Mouse (Mus musculus): Measurements from ENCODE around the gene Dab1. TPM values are rescaled to one million over a fixed set of nuclear protein-coding genes. Genes with fewer than 3 reads are reported as not detected.

Dab1 gene
- polyA plus RNA-seq, 1 experiment from 2014 or later, result 77.5 TPM

DNA sequence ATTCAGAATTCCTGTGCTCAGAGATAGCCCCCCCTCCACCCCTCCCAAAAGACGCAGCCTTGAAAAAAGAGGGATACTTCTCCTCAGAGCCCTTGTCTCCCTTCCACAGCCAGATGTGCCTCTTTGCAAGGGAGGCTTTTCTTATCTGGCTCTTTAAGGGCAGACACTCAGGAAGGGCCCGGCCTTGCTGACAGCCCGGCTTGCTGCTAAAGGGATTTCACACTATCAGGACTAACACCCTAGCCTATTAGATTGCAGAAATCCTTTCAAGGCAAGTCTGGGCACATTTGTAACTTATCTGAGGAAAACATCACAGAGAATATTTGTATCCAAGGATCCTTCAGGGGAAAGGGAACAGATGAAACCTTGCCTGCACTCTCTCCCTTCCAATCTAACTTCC is 600.9 kb downstream of the Dab1 start:
- Histone ChIP-seq H3K36me3 (ENCODE audit: control insufficient read depth, insufficient read depth, low read length) (no peaks in the 10 kb centered on the region), H3K27ac (ENCODE audit: low read depth, low read length) (no peak overlapping the region), H3K27me3 (replicated peaks; ENCODE audit: control insufficient read depth, insufficient read depth, low read length) (no peaks in the 10 kb centered on the region), H3K9me3 (ENCODE audit: control insufficient read depth, low read length) (no peaks in the 10 kb centered on the region), H3K4me2 (ENCODE audit: low read length) (no peak overlapping the region), H3K4me3 (ENCODE audit: low read length) (no peak overlapping the region), H3K9ac (ENCODE audit: low read depth, low read length) (no peak overlapping the region), H3K4me1 (ENCODE audit: control insufficient read depth, insufficient read depth, low read depth, low read length) (peaks cover 7% of the 10 kb centered on the region)
- 61% methylated on average over 3 of the region's 3 CpGs for WGBS
- ATAC-seq, result no peak

DNA sequence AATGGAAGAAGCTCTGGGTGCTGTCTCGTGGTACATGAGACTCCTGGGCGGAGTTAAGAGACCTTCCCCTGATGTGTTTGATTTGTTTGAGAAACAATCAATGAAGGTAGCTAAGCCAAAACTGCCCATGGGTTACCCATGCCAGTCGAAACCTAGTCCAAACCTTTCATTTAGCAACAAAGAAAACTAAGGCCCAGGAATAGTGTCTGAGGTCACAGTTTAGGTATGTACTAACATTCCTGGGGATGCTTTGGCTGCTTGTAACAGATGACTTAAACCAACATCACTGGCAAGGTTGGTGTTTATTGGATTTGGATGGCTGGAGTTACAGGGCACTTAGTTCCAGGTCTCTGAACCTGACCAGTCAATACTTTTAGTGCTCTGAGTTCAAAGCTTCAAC is 610.1 kb downstream of the Dab1 start:
- no peaks in the 10 kb centered on the region for H3K36me3 ChIP-seq (ENCODE audit: control insufficient read depth, insufficient read depth, low read length)
- H3K27ac ChIP-seq (ENCODE audit: low read depth, low read length), result no peak overlapping the region
- no peaks in the 10 kb centered on the region for H3K9me3 ChIP-seq (ENCODE audit: control insufficient read depth, low read length)
- no peak for ATAC-seq
- no peaks in the 10 kb centered on the region for H3K4me1 ChIP-seq (ENCODE audit: control insufficient read depth, insufficient read depth, low read depth, low read length)
- H3K4me2 ChIP-seq (ENCODE audit: low read length), result no peak overlapping the region
- no peak overlapping the region for H3K9ac ChIP-seq (ENCODE audit: low read depth, low read length)
- WGBS, result 82% methylated on average over 3 of the region's 3 CpGs
- H3K4me3 ChIP-seq (ENCODE audit: low read length), result no peak overlapping the region
- no peaks in the 10 kb centered on the region; the same call in 1 of the 2 replicates for H3K27me3 ChIP-seq (replicated peaks; ENCODE audit: control insufficient read depth, insufficient read depth, low read length)

DNA sequence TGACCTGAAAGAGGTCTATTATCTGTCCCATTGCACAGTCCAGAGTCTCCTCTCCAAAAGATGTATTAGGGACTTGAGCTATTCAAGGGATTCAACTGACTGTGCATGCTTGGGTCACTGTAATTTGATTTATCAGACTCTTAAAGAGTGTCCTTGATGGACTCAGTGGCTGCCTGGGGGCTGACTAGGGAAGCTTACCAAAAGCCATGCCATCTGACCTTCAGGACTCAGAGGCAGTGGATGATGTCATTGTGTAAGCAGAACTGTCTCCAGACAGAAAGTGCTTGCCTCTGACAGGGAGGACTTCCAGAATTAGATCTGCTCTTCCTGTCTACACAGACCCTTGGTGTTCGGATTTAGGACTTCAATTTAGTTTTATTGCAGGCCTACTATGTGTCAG is 627.3 kb downstream of the Dab1 start:
- 79% methylated on average over 1 of the region's 1 CpGs for WGBS
- no peak overlapping the region for H3K9ac ChIP-seq (ENCODE audit: low read depth, low read length)
- H3K9me3 ChIP-seq (ENCODE audit: control insufficient read depth, low read length), result no peaks in the 10 kb centered on the region
- H3K4me3 ChIP-seq (ENCODE audit: low read length), result no peak overlapping the region
- no peaks in the 10 kb centered on the region for H3K27me3 ChIP-seq (replicated peaks; ENCODE audit: control insufficient read depth, insufficient read depth, low read length)
- H3K36me3 ChIP-seq (ENCODE audit: control insufficient read depth, insufficient read depth, low read length), result no peaks in the 10 kb centered on the region
- no peak overlapping the region for H3K27ac ChIP-seq (ENCODE audit: low read depth, low read length)
- ATAC-seq, result no peak
- no peak overlapping the region for H3K4me2 ChIP-seq (ENCODE audit: low read length)
- no peaks in the 10 kb centered on the region for H3K4me1 ChIP-seq (ENCODE audit: control insufficient read depth, insufficient read depth, low read depth, low read length)

DNA sequence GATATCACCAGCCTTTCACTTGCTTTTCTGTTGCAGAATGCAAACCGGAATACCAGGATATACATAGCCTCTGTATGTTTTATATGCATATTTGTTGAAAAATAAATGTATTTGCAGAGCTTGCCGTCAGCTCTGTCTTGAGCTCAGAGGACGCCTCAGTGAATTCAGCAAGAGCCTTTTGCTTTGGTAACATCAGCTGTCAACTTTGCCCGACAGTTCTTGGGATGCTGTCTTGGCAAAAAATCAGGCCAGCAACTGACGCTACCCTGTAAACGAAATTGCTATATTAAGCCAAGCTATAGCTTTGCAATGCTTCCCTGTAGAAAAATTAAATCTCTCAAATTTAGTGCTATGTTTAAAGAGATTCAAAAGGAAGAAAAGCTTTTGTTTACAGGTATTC is 630.3 kb downstream of the Dab1 start:
- WGBS, result 72% methylated on average over 6 of the region's 6 CpGs
- Histone ChIP-seq H3K4me2 (ENCODE audit: low read length) (no peak overlapping the region), H3K27me3 (replicated peaks; ENCODE audit: control insufficient read depth, insufficient read depth, low read length) (no peaks in the 10 kb centered on the region), H3K4me1 (ENCODE audit: control insufficient read depth, insufficient read depth, low read depth, low read length) (no peaks in the 10 kb centered on the region), H3K9me3 (ENCODE audit: control insufficient read depth, low read length) (no peaks in the 10 kb centered on the region), H3K4me3 (ENCODE audit: low read length) (no peak overlapping the region), H3K9ac (ENCODE audit: low read depth, low read length) (no peak overlapping the region), H3K36me3 (ENCODE audit: control insufficient read depth, insufficient read depth, low read length) (no peaks in the 10 kb centered on the region), H3K27ac (ENCODE audit: low read depth, low read length) (no peak overlapping the region)
- ATAC-seq, result no peak

DNA sequence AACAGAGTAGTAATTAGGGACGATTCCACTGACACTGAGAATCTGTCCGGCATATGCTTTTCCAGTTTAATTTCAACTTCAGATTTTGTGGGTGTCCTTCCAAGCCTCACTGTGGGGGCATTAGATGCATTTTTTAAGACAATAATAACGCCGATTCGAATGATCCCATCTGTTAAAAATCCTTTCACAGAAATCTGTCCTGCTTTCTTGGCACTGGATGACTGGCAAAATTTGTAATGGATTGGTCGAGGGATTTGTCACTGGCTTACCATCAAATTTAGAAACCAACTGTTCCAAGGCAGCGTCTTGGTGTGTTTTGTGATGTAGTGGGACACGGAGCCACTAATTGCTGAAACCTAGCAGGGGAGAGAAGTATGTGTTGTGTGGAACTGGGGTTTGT is 638.6 kb downstream of the Dab1 start:
- Histone ChIP-seq H3K36me3 (ENCODE audit: control insufficient read depth, insufficient read depth, low read length) (no peaks in the 10 kb centered on the region), H3K27me3 (replicated peaks; ENCODE audit: control insufficient read depth, insufficient read depth, low read length) (no peaks in the 10 kb centered on the region), H3K4me3 (ENCODE audit: low read length) (no peak overlapping the region), H3K4me1 (ENCODE audit: control insufficient read depth, insufficient read depth, low read depth, low read length) (no peaks in the 10 kb centered on the region), H3K4me2 (ENCODE audit: low read length) (no peak overlapping the region), H3K9me3 (ENCODE audit: control insufficient read depth, low read length) (no peaks in the 10 kb centered on the region), H3K27ac (ENCODE audit: low read depth, low read length) (no peak overlapping the region), H3K9ac (ENCODE audit: low read depth, low read length) (no peak overlapping the region)
- WGBS, result 79% methylated on average over 8 of the region's 8 CpGs
- no peak for ATAC-seq

DNA sequence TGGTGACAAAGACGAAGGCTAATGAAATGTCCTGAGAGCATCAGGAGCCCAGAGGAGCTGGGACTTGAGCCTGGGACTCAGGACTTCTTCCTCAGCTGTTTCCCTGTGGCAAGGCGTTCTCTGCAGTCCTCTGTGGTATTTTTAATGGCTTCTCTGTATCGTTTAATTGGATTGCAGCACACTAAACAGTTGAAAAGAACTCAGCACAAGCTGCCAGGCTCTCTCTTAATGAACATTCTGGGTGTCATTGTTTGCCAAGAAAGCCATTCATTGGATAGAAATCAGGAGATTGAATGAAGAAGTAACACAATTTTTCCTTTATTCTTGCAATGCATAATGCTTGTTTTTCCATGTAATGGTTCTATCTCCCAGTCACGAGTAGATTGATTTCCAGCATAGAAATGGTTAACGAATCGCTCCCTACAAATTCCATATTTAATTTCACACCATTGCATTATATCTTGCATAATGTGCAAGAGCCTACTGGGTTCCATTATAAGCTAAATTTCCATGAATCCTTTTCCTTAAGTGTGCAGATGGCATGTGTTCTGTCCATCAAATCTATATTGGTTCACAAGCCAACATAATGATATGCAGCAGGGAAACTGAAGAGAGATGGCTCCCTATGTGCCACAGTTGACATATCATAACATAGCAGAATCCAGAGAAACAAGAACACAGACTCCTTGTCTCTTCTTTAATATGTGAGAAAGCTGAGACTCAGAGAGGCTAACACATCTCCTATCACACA is 650.4 kb downstream of the Dab1 start:
- Histone ChIP-seq H3K27me3 (replicated peaks; ENCODE audit: control insufficient read depth, insufficient read depth, low read length) (no peaks in the 10 kb centered on the region), H3K9me3 (ENCODE audit: control insufficient read depth, low read length) (no peaks in the 10 kb centered on the region), H3K4me1 (ENCODE audit: control insufficient read depth, insufficient read depth, low read depth, low read length) (peaks cover 2% of the 10 kb centered on the region; the same call in 1 of the 2 replicates), H3K36me3 (ENCODE audit: control insufficient read depth, insufficient read depth, low read length) (no peaks in the 10 kb centered on the region), H3K27ac (ENCODE audit: low read depth, low read length) (peak overlapping the region; percentile 55; the same call in 1 of the 2 replicates), H3K9ac (ENCODE audit: low read depth, low read length) (no peak overlapping the region), H3K4me2 (ENCODE audit: low read length) (no peak overlapping the region), H3K4me3 (ENCODE audit: low read length) (no peak overlapping the region)
- peak; percentile 6; the same call in 1 of the 2 replicates for ATAC-seq
- 57% methylated on average over 6 of the region's 6 CpGs for WGBS

DNA sequence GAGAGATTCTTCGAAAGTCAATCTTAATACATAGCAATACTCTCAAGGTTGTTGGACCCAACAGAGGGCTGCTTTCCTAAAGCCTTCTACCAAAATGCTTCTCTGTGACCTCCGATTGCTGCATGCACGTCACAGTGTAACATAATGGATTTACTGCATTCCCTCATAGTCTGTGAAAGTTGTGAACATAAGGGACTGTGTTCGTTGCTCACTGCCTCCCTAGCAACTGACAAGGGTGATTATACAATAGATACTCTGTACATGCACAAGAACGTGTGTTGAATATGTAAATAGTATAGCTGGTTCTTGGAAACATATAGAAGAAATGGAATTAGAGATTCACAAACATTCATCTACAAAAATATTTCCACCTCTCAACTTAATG is 651.0 kb downstream of the Dab1 start:
- Histone ChIP-seq H3K4me2 (ENCODE audit: low read length) (no peak overlapping the region), H3K4me1 (ENCODE audit: control insufficient read depth, insufficient read depth, low read depth, low read length) (peaks cover 2% of the 10 kb centered on the region; the same call in 1 of the 2 replicates), H3K4me3 (ENCODE audit: low read length) (no peak overlapping the region), H3K27ac (ENCODE audit: low read depth, low read length) (peak overlapping the region; percentile 55; the same call in 1 of the 2 replicates), H3K36me3 (ENCODE audit: control insufficient read depth, insufficient read depth, low read length) (no peaks in the 10 kb centered on the region), H3K27me3 (replicated peaks; ENCODE audit: control insufficient read depth, insufficient read depth, low read length) (no peaks in the 10 kb centered on the region), H3K9ac (ENCODE audit: low read depth, low read length) (no peak overlapping the region), H3K9me3 (ENCODE audit: control insufficient read depth, low read length) (no peaks in the 10 kb centered on the region)
- 47% methylated on average over 5 of the region's 5 CpGs for WGBS
- peak; percentile 74 for ATAC-seq

DNA sequence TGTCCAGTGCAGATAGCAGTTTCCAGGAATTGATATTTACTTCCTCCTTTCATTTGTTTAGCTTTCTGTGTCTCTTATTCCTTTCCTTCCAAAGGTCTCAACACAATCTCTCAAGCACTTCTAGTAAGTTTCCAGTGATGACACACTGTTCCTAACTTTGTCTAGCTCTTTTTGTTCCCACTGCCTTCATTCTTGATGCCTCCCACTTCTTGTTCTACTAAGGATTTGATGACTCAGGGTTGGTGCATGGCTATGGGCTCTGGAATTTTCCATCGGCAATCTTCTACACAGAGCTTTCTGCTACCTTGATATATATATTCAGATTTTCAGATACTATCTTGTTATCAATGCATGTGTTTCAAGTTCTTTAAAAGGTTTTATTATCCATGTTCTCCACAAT is 656.1 kb downstream of the Dab1 start:
- 95% methylated on average over 1 of the region's 1 CpGs for WGBS
- ATAC-seq, result no peak
- H3K36me3 ChIP-seq (ENCODE audit: control insufficient read depth, insufficient read depth, low read length), result no peaks in the 10 kb centered on the region

DNA sequence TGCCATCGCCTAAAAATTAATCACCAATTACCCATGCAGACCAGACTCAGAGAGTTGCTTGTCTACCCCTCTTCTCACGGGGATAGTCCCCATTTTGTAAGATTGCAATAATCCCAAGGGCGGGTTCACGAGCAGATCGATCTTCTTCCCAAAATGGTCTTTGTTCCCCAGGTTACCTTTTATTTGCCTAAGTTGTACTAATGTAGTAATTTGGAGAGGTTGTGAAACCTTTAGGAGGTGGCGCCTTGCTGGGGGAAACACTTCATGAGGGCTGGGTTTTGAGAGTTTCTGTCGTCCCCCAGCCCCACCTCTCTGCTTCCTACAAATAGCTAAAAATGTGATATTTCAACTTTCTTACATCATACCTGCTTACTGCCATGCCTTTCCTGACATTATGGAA is 657.8 kb downstream of the Dab1 start:
- no peaks in the 10 kb centered on the region for H3K4me1 ChIP-seq (ENCODE audit: control insufficient read depth, insufficient read depth, low read depth, low read length)
- no peak overlapping the region for H3K4me3 ChIP-seq (ENCODE audit: low read length)
- H3K9me3 ChIP-seq (ENCODE audit: control insufficient read depth, low read length), result no peaks in the 10 kb centered on the region
- H3K4me2 ChIP-seq (ENCODE audit: low read length), result no peak overlapping the region
- 93% methylated on average over 7 of the region's 7 CpGs for WGBS
- H3K27ac ChIP-seq (ENCODE audit: low read depth, low read length), result no peak overlapping the region
- H3K9ac ChIP-seq (ENCODE audit: low read depth, low read length), result no peak overlapping the region
- no peaks in the 10 kb centered on the region for H3K36me3 ChIP-seq (ENCODE audit: control insufficient read depth, insufficient read depth, low read length)
- no peak for ATAC-seq
- no peaks in the 10 kb centered on the region for H3K27me3 ChIP-seq (replicated peaks; ENCODE audit: control insufficient read depth, insufficient read depth, low read length)

More for the DNA sequence above, 656.1 kb downstream of the Dab1 start:
- Histone ChIP-seq H3K4me3 (ENCODE audit: low read length) (no peak overlapping the region), H3K9ac (ENCODE audit: low read depth, low read length) (no peak overlapping the region), H3K9me3 (ENCODE audit: control insufficient read depth, low read length) (no peaks in the 10 kb centered on the region), H3K27me3 (replicated peaks; ENCODE audit: control insufficient read depth, insufficient read depth, low read length) (no peaks in the 10 kb centered on the region), H3K4me1 (ENCODE audit: control insufficient read depth, insufficient read depth, low read depth, low read length) (no peaks in the 10 kb centered on the region), H3K27ac (ENCODE audit: low read depth, low read length) (no peak overlapping the region), H3K4me2 (ENCODE audit: low read length) (no peak overlapping the region)
